Mouse (Mus musculus): ENCODE data around the gene Golm1.

GRCm38 (mm10) chr13:59657781-59658180 lies 17.8 kb downstream of the Golm1 start:
- TF ChIP-seq CTCF (IDR thresholded peaks at IDR 0.05; ENCODE audit: control insufficient read depth, insufficient read depth, insufficient replicate concordance, low read depth, low read length): no peak
- TF ChIP-seq POLR2A (IDR thresholded peaks at IDR 0.05; ENCODE audit: control insufficient read depth, low read depth, low read length): no peak
